Mouse (Mus musculus): Measurements from ENCODE around the gene Epb41l4b.

- no peak for TF ChIP-seq CTCF (IDR thresholded peaks at IDR 0.05; ENCODE audit: control insufficient read depth, insufficient read depth, insufficient replicate concordance, low read depth, low read length)
- no peak for TF ChIP-seq POLR2A (IDR thresholded peaks at IDR 0.05; ENCODE audit: control insufficient read depth, low read depth, low read length)
Measured at GRCm38 (mm10) chr4:57034169-57034568, 109.1 kb downstream of the Epb41l4b start.

All from testis, adult 2 months (tissue).